Comparison of ENCODE assay signal across 8 mouse cellular contexts in genomic region chr6:91515545-91516449, GRCm38 (mm10). TPM values are rescaled to one million over a fixed set of nuclear protein-coding genes. Genes with fewer than 3 reads are reported as not detected.
DNase-seq lines count a peak whose midpoint lies in the region; ATAC-seq and TF ChIP-seq lines count a peak whose summit lies in the region.

TSS of gene Xpc (minus strand) at chr6:91515888.
TSS of gene Lsm3 (plus strand) at chr6:91515928.

- no peak for TF ChIP-seq CTCF in bone marrow macrophage, adult 2 months (IDR thresholded peaks at IDR 0.05; ENCODE audit: low read depth, low read length)
- no peak for TF ChIP-seq CTCF in embryonic fibroblast, embryonic 13.5 days (IDR thresholded peaks at IDR 0.05; ENCODE audit: borderline replicate concordance, insufficient read depth, low read length)

- WGBS in kidney, embryonic 14.5 days, result under 1% methylated on average over 80 of the region's 80 CpGs
- under 1% methylated on average over 79 of the region's 80 CpGs for WGBS in limb, embryonic 15.5 days

- peak within 1 kb of the TSS; percentile 94 for H3K4me3 ChIP-seq in bone marrow macrophage, adult 2 months (ENCODE audit: insufficient read depth, low read length)
- H3K4me3 ChIP-seq in embryonic fibroblast, embryonic 13.5 days (ENCODE audit: insufficient read depth, low read length), result peak within 1 kb of the TSS; percentile 87
- peak within 1 kb of the TSS; percentile 94 for H3K4me3 ChIP-seq in kidney, embryonic 14.5 days (ENCODE audit: low read length)
- peak within 1 kb of the TSS; percentile 87 for H3K4me3 ChIP-seq in limb, embryonic 15.5 days

- H3K9me3 ChIP-seq in kidney, embryonic 14.5 days (ENCODE audit: control insufficient read depth, low read length), result no peaks in the 10 kb centered on the region
- H3K9me3 ChIP-seq in limb, embryonic 15.5 days, result no peaks in the 10 kb centered on the region

- peak; percentile 99 for ATAC-seq in kidney, embryonic 14.5 days (ENCODE audit: low FRiP score, low TSS enrichment)
- ATAC-seq in limb, embryonic 15.5 days (ENCODE audit: insufficient number of reproducible peaks, low FRiP score, low TSS enrichment, low read depth), result peak; percentile 98

- peak within 1 kb of the TSS; percentile 91 for H3K9ac ChIP-seq in kidney, embryonic 14.5 days (ENCODE audit: low read depth, low read length)
- H3K9ac ChIP-seq in limb, embryonic 15.5 days, result peak within 1 kb of the TSS; percentile 89

- H3K4me1 ChIP-seq in bone marrow macrophage, adult 2 months (ENCODE audit: control insufficient read depth, insufficient read depth, low read length), result peaks cover 17% of the 10 kb centered on the region
- peaks cover 4% of the 10 kb centered on the region; the same call in 1 of the 2 replicates for H3K4me1 ChIP-seq in embryonic fibroblast, embryonic 13.5 days (ENCODE audit: control insufficient read depth, insufficient read depth, low read length)
- H3K4me1 ChIP-seq in kidney, embryonic 14.5 days (ENCODE audit: control insufficient read depth, insufficient read depth, low read length), result peaks cover 18% of the 10 kb centered on the region
- peaks cover 17% of the 10 kb centered on the region for H3K4me1 ChIP-seq in limb, embryonic 15.5 days

- DNase-seq in A20 (ENCODE audit: low read depth, low spot score), result peak; percentile 98
- DNase-seq in heart, adult 9 months (ENCODE audit: low spot score in 2 of 2), result peak; percentile 97 to 98
- peak; percentile 93 to 98 for DNase-seq in monocyte, adult 2 months (ENCODE audit: low read depth in 1 of 2, low spot score in 2 of 2)
- DNase-seq in spleen, postnatal 36 days (ENCODE audit: low spot score in 2 of 2), result peak; percentile 95 to 96

- peak within 1 kb of the TSS; percentile 65 for H3K4me2 ChIP-seq in kidney, embryonic 14.5 days (replicated peaks; ENCODE audit: low read depth, low read length)
- H3K4me2 ChIP-seq in limb, embryonic 15.5 days, result peak within 1 kb of the TSS; percentile 74

- TF ChIP-seq POLR2A in bone marrow macrophage, adult 2 months (IDR thresholded peaks at IDR 0.05; ENCODE audit: borderline replicate concordance, low read depth, low read length), result no peak
- peak; percentile 71 for TF ChIP-seq POLR2A in embryonic fibroblast, embryonic 13.5 days (IDR thresholded peaks at IDR 0.05; ENCODE audit: low read depth, low read length)

- peak within 1 kb of the TSS; percentile 26 for H3K27ac ChIP-seq in bone marrow macrophage, adult 2 months (ENCODE audit: insufficient read depth, low read depth, low read length)
- H3K27ac ChIP-seq in embryonic fibroblast, embryonic 13.5 days (ENCODE audit: insufficient read depth, low read length), result no peak within 1 kb of the TSS
- peak within 1 kb of the TSS; percentile 82 for H3K27ac ChIP-seq in kidney, embryonic 14.5 days (ENCODE audit: low read depth, low read length)
- H3K27ac ChIP-seq in limb, embryonic 15.5 days, result peak within 1 kb of the TSS; percentile 61

- peaks cover 34% of the 10 kb centered on the region for H3K36me3 ChIP-seq in kidney, embryonic 14.5 days (ENCODE audit: control insufficient read depth, insufficient read depth, low read length)
- H3K36me3 ChIP-seq in limb, embryonic 15.5 days, result peaks cover 32% of the 10 kb centered on the region

- no peaks in the 10 kb centered on the region for H3K27me3 ChIP-seq in kidney, embryonic 14.5 days (ENCODE audit: control insufficient read depth, insufficient read depth, low read length)
- H3K27me3 ChIP-seq in limb, embryonic 15.5 days, result no peaks in the 10 kb centered on the region

RNA-seq across cellular contexts. Expression of gene Xpc, which starts in this region (rescaled TPM):
- polyA plus RNA-seq in bone marrow macrophage, adult 2 months (2012; ENCODE audit: insufficient read depth, insufficient read length, missing spikeins), result 16.3 and 17.2 TPM in 2 replicates
- polyA plus RNA-seq in embryonic fibroblast, embryonic 13.5 days (2011; ENCODE audit: insufficient read length, low read depth, missing spikeins), result 5.7 and 7.7 TPM in 2 replicates
- 15.8 and 25.4 TPM in 2 replicates for polyA plus RNA-seq in kidney, embryonic 14.5 days (2014; fragmentation: Nextera tagmentation; extraction: Ambion mirVana)
- 13.9 and 14.2 TPM in 2 replicates for polyA plus RNA-seq in limb, embryonic 15.5 days (2015; fragmentation: Nextera tagmentation; extraction: Ambion mirVana)

RNA-seq across cellular contexts. Expression of gene Lsm3, which starts in this region (rescaled TPM):
- 65.3 and 70.2 TPM in 2 replicates for polyA plus RNA-seq in bone marrow macrophage, adult 2 months (2012; ENCODE audit: insufficient read depth, insufficient read length, missing spikeins)
- 70.3 and 96.0 TPM in 2 replicates for polyA plus RNA-seq in embryonic fibroblast, embryonic 13.5 days (2011; ENCODE audit: insufficient read length, low read depth, missing spikeins)
- 332 and 459 TPM in 2 replicates for polyA plus RNA-seq in kidney, embryonic 14.5 days (2014; fragmentation: Nextera tagmentation; extraction: Ambion mirVana)
- polyA plus RNA-seq in limb, embryonic 15.5 days (2015; fragmentation: Nextera tagmentation; extraction: Ambion mirVana), result 186 and 202 TPM in 2 replicates
